Mouse (Mus musculus): ENCODE measurements around the gene Wrnip1. TPM values are rescaled to one million over a fixed set of nuclear protein-coding genes. Genes with fewer than 3 reads are reported as not detected.
"Not testable (repeated sequence)": the region's sequence is repeated elsewhere in the genome, so short reads cannot be mapped to it uniquely, and the experiment has no call there.

Wrnip1 gene
- polyA plus RNA-seq, 1 experiment, result 10.9 TPM

DNA sequence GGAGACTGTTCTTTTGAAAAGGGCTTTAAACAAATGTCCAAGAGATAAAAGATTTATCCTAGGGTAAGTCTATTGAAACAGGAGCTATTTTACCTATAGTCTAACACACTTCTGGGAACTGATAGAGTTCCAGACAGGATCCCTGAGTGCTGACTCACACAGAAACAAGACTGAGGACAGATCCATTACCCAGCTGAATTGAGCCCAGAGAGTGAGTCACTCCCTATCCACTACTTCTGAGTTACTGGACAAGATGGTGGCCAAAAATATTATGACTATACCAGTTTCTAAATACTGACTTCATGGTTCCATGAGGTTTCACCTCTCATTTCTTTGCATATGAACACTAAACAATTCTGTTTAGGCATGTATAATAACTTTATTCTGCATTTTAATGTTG, 44.4 kb downstream of the Wrnip1 start:
- TF ChIP-seq POLR2A (IDR thresholded peaks at IDR 0.05; ENCODE audit: borderline replicate concordance, low read depth, low read length) (no peak), CTCF (IDR thresholded peaks at IDR 0.05; ENCODE audit: low read depth, low read length) (no peak)
- Histone ChIP-seq H3K4me3 (ENCODE audit: insufficient read depth, low read length) (no peak overlapping the region), H3K27ac (ENCODE audit: insufficient read depth, low read depth, low read length) (no peak overlapping the region), H3K4me1 (ENCODE audit: control insufficient read depth, insufficient read depth, low read length) (peaks cover 16% of the 10 kb centered on the region)

GRCm38 (mm10) chr13:32849092-32849491, 47.3 kb downstream of the Wrnip1 start:
- TF ChIP-seq CTCF (IDR thresholded peaks at IDR 0.05; ENCODE audit: low read depth, low read length), result no peak
- TF ChIP-seq POLR2A (IDR thresholded peaks at IDR 0.05; ENCODE audit: borderline replicate concordance, low read depth, low read length), result no peak
- H3K4me1 ChIP-seq (ENCODE audit: control insufficient read depth, insufficient read depth, low read length), result peaks cover 16% of the 10 kb centered on the region
- H3K4me3 ChIP-seq (ENCODE audit: insufficient read depth, low read length), result no peak overlapping the region
- no peak overlapping the region for H3K27ac ChIP-seq (ENCODE audit: insufficient read depth, low read depth, low read length)

DNA sequence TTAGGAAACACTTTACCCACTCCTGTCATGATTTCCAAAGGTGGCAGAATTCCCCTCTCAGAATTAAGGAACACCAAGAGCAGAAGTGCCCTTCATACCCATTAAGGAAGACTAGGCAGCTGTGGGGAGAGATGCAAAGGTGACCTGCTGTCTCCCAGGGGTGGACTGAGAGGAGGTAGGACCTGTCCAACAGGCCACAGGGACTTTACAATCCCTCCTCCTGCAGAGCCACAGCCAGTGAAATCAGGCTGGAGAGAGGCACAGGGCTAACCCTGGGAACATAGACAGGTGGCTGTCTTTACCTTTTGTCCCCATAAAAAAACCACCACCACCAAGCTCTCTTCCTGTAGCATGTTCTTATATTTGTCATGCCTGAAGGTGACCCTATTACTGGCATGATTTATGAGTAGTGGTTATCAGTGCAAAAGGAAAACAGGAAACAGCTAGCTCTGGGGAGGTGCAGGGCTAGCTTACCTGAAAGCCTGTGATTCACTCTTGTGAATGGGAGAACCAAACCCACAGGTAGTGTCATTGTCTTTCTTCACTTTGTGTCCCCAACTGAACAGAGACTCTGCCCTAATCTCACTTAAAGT, 47.8 kb downstream of the Wrnip1 start:
- Histone ChIP-seq H3K27ac (ENCODE audit: insufficient read depth, low read depth, low read length) (no peak overlapping the region), H3K4me3 (ENCODE audit: insufficient read depth, low read length) (no peak overlapping the region), H3K4me1 (ENCODE audit: control insufficient read depth, insufficient read depth, low read length) (peaks cover 16% of the 10 kb centered on the region)
- no peak for TF ChIP-seq CTCF (IDR thresholded peaks at IDR 0.05; ENCODE audit: low read depth, low read length)
- no peak for TF ChIP-seq POLR2A (IDR thresholded peaks at IDR 0.05; ENCODE audit: borderline replicate concordance, low read depth, low read length)

DNA sequence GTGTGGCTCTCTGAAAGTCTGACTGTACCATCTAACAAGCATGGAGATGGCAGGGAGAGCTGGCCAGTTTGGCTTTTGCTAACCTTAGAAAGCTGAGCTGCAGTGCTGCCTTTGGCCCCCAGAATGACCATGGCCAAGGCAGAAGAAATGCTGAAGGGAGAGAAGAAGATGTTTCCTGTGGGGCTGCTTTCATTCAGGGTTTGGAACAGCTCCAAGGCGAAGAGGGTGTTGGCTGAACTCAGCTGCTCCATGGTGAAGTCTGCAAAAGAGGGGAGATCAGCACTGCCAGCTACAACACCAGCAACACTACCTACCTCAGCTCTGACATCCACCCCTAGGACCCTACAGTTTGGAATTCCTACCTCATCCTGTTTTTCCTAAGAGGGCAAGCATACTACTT, 48.3 kb downstream of the Wrnip1 start:
- H3K27ac ChIP-seq (ENCODE audit: insufficient read depth, low read depth, low read length), result no peak overlapping the region
- H3K4me1 ChIP-seq (ENCODE audit: control insufficient read depth, insufficient read depth, low read length), result peaks cover 16% of the 10 kb centered on the region
- TF ChIP-seq POLR2A (IDR thresholded peaks at IDR 0.05; ENCODE audit: borderline replicate concordance, low read depth, low read length) (no peak), CTCF (IDR thresholded peaks at IDR 0.05; ENCODE audit: low read depth, low read length) (no peak)
- no peak overlapping the region for H3K4me3 ChIP-seq (ENCODE audit: insufficient read depth, low read length)

- TF ChIP-seq CTCF (IDR thresholded peaks at IDR 0.05; ENCODE audit: low read depth, low read length), result no peak
- no peak for TF ChIP-seq POLR2A (IDR thresholded peaks at IDR 0.05; ENCODE audit: borderline replicate concordance, low read depth, low read length)
- Histone ChIP-seq H3K4me1 (ENCODE audit: control insufficient read depth, insufficient read depth, low read length) (peaks cover 16% of the 10 kb centered on the region), H3K27ac (ENCODE audit: insufficient read depth, low read depth, low read length) (no peak within 1 kb of the TSS), H3K4me3 (ENCODE audit: insufficient read depth, low read length) (no peak within 1 kb of the TSS)
Measured at GRCm38 (mm10) chr13:32850668-32851404, 49.0 kb downstream of the Wrnip1 start, which contains the start of gene Serpinb1a. TSS of gene Serpinb1a (minus strand) at chr13:32851185.

GRCm38 (mm10) chr13:32851967-32852366, 50.1 kb downstream of the Wrnip1 start:
- Histone ChIP-seq H3K4me1 (ENCODE audit: control insufficient read depth, insufficient read depth, low read length) (peaks cover 16% of the 10 kb centered on the region), H3K4me3 (ENCODE audit: insufficient read depth, low read length) (no peak overlapping the region), H3K27ac (ENCODE audit: insufficient read depth, low read depth, low read length) (no peak overlapping the region)
- TF ChIP-seq CTCF (IDR thresholded peaks at IDR 0.05; ENCODE audit: low read depth, low read length) (peak; percentile 35; the same call in 1 of the 2 replicates), POLR2A (IDR thresholded peaks at IDR 0.05; ENCODE audit: borderline replicate concordance, low read depth, low read length) (no peak)

GRCm38 (mm10) chr13:32852539-32852938, 50.7 kb downstream of the Wrnip1 start:
- H3K4me3 ChIP-seq (ENCODE audit: insufficient read depth, low read length), result no peak overlapping the region
- H3K27ac ChIP-seq (ENCODE audit: insufficient read depth, low read depth, low read length), result no peak overlapping the region
- H3K4me1 ChIP-seq (ENCODE audit: control insufficient read depth, insufficient read depth, low read length), result peaks cover 16% of the 10 kb centered on the region
- no peak for TF ChIP-seq POLR2A (IDR thresholded peaks at IDR 0.05; ENCODE audit: borderline replicate concordance, low read depth, low read length)
- TF ChIP-seq CTCF (IDR thresholded peaks at IDR 0.05; ENCODE audit: low read depth, low read length), result no peak

DNA sequence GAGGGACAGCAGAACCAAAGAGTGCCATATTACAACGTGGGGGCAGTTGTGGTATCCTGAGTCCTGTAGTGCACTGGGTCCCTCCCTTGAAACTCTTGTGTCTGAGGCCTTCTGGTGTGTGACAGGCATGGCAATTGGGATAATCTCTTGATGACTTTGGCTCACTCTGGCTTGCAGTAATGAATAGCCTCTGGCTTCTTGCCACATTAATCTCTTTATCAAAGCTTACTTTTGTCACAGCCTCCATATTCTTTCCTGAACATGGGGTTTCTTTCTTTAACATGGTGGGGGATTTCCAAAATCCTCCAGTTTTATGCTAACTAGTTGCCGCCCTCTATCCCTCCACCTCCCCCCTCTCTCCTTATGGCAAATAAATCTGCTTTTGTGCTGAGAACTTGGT, 51.2 kb downstream of the Wrnip1 start:
- H3K4me3 ChIP-seq (ENCODE audit: insufficient read depth, low read length), result no peak overlapping the region
- H3K4me1 ChIP-seq (ENCODE audit: control insufficient read depth, insufficient read depth, low read length), result peaks cover 16% of the 10 kb centered on the region
- no peak overlapping the region for H3K27ac ChIP-seq (ENCODE audit: insufficient read depth, low read depth, low read length)
- TF ChIP-seq CTCF (IDR thresholded peaks at IDR 0.05; ENCODE audit: low read depth, low read length) (no peak), POLR2A (IDR thresholded peaks at IDR 0.05; ENCODE audit: borderline replicate concordance, low read depth, low read length) (no peak)

DNA sequence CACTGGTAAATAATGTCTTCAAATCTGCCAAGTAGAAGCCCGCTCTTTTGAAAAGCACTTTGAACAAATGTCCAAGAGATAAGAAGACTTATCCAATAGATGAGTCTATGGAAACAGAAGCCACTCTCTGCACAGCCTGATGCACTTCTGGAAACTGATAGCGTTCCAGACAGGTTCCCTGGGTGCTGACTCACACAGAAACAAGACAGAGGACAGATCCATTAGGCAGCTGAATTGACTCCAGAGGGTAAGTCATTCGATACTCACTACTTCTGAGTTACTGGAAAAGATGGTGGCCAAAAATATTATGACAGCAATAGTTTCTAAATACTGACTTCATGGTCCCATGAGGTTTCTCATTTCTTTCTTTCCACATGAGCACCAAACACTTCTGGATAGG, 59.0 kb downstream of the Wrnip1 start:
- Histone ChIP-seq H3K4me3 (ENCODE audit: insufficient read depth, low read length) (no peak overlapping the region), H3K27ac (ENCODE audit: insufficient read depth, low read depth, low read length) (no peak overlapping the region), H3K4me1 (ENCODE audit: control insufficient read depth, insufficient read depth, low read length) (peaks cover 4% of the 10 kb centered on the region)
- TF ChIP-seq POLR2A (IDR thresholded peaks at IDR 0.05; ENCODE audit: borderline replicate concordance, low read depth, low read length) (no peak), CTCF (IDR thresholded peaks at IDR 0.05; ENCODE audit: low read depth, low read length) (no peak)

- no peak overlapping the region for H3K27ac ChIP-seq (ENCODE audit: insufficient read depth, low read depth, low read length)
- TF ChIP-seq CTCF (IDR thresholded peaks at IDR 0.05; ENCODE audit: low read depth, low read length), result no peak
- no peak overlapping the region for H3K4me3 ChIP-seq (ENCODE audit: insufficient read depth, low read length)
- H3K4me1 ChIP-seq (ENCODE audit: control insufficient read depth, insufficient read depth, low read length), result peaks cover 4% of the 10 kb centered on the region
Measured at GRCm38 (mm10) chr13:32863456-32863855, 61.6 kb downstream of the Wrnip1 start.

DNA sequence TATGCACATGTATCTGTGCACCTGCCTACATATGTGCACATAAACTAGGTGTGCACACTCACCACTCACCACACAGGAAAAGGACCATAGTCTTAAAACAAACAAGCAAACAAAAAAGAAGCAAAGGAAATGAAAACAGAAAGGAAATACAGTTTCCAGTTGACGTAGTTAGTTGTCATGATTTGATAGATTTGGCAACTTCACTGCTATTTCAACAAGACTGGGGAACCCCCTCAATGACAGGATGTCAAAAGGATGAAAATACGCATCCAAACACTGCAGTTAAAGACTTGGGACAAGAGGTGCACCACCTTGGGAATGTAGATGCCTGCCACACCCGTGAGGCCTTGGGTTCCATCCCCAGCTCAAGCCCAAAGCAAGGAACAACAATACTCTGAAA, 62.7 kb downstream of the Wrnip1 start:
- not testable (repeated sequence) for H3K27ac ChIP-seq (ENCODE audit: insufficient read depth, low read depth, low read length); H3K4me3 ChIP-seq (ENCODE audit: insufficient read depth, low read length); H3K4me1 ChIP-seq (ENCODE audit: control insufficient read depth, insufficient read depth, low read length)

Measured in bone marrow macrophage, adult 2 months (primary cell).